Mouse (Mus musculus) lung, postnatal 0 days (tissue): Measurements from ENCODE around the gene Nos1. TPM values are rescaled to one million over a fixed set of nuclear protein-coding genes. Genes with fewer than 3 reads are reported as not detected.

ENCODE experiments used
- ATAC-seq: fragments of 200-750 bp; cut with Nextera tagmentation; 2 replicates; pipeline ENCODE4 v1.8.0; 2017; ENCODE audit warnings: moderate library complexity
- DNase-seq: peaks from one replicate; pipeline ENCODE4 v3.0.0-alpha.2; 2016; ENCODE audit warnings: low spot score
- H3K27ac ChIP-seq: fragments of 300-500 bp; sonication (generic); 2 replicates; pipeline ENCODE4 v1.5.1; 2014; ENCODE audit warnings: antibody characterized with exemption, mild to moderate bottlenecking, low read length, mixed read lengths
- H3K27me3 ChIP-seq: fragments of 300-500 bp; sonication (generic); replicated peaks from 2 replicates; pipeline ENCODE4 v1.6.1; 2014; ENCODE audit warnings: low read length, mixed read lengths; ENCODE audit not compliant: insufficient read depth
- H3K36me3 ChIP-seq: fragments of 300-500 bp; sonication (generic); 2 replicates; pipeline ENCODE4 v1.6.1; 2014; ENCODE audit warnings: low read length, mixed read lengths; ENCODE audit not compliant: insufficient read depth
- H3K4me1 ChIP-seq: fragments of 300-500 bp; sonication (generic); 2 replicates; pipeline ENCODE4 v1.6.1; 2014; ENCODE audit warnings: antibody characterized with exemption, low read depth, low read length, mixed read lengths; ENCODE audit not compliant: insufficient read depth
- H3K4me2 ChIP-seq: fragments of 300-500 bp; sonication (generic); replicated peaks from 2 replicates; pipeline ENCODE4 v1.6.1; 2014; ENCODE audit warnings: low read depth, mild to moderate bottlenecking, low read length, moderate library complexity, mixed read lengths
- H3K4me3 ChIP-seq: fragments of 300-500 bp; sonication (generic); 2 replicates; pipeline ENCODE4 v1.5.1; 2014; ENCODE audit warnings: low read depth, low read length
- H3K9ac ChIP-seq: fragments of 300-500 bp; sonication (generic); replicated peaks from 2 replicates; pipeline ENCODE4 v1.6.1; 2014; ENCODE audit warnings: low read depth, mild to moderate bottlenecking
- H3K9me3 ChIP-seq: fragments of 300-500 bp; sonication (generic); 2 replicates; pipeline ENCODE4 v1.6.1; 2016; ENCODE audit warnings: low read length, mixed read lengths
- CTCF ChIP-seq: IDR thresholded peaks from 2 replicates; pipeline ENCODE4 v1.5.1; 2016; ENCODE audit warnings: antibody characterized with exemption, mild to moderate bottlenecking
- EP300 ChIP-seq: IDR thresholded peaks from 2 replicates; pipeline ENCODE4 v1.6.1; 2016; ENCODE audit warnings: antibody characterized with exemption, mild to moderate bottlenecking, control low read depth
- WGBS: fragments of 180-500 bp; shearing (Covaris S2); extraction: QIAGEN DNeasy Blood & Tissue Kit; methylation state at CpG from one replicate; pipeline ENCODE4 v1.1.7; 2014; 5-methylcytosine and 5-hydroxymethylcytosine counted together
- polyA plus RNA-seq: library from polyadenylated mRNA; unstranded; fragments of >200 nt; fragmentation: Nextera tagmentation; extraction: Ambion mirVana; gene quantifications from 2 replicates; pipeline ENCODE4 v1.2.1, GENCODE M21; 2015

Nos1 gene
- polyA plus RNA-seq, 1 experiment from 2014 or later: 0.05 TPM

DNA sequence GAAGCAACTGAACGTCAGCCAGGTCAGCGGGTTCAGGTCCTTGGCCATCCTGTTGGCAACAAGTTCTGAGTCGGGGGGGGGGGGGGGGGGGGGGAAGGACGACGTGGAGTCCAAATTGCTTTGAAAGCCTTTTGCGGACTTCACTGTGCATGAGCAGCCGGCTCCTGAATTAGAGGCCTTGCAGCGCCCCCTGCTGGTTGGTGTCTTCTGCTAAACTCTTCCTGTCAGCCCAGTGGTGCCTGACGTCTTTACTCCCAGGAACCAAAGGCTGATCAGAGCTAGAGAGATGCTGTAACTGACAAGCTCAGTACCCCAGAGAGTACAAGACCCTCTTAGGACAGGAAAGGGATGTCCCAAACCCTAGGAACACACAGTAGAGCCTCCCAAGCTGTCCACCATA lies 152.0 kb downstream of the Nos1 start:
- DNase-seq (peak; percentile 85), ATAC-seq (peak; percentile 48; the same call in 1 of the 2 replicates)
- 1% methylated on average over 6 of the region's 9 CpGs for whole genome bisulfite sequencing
- Histone ChIP-seq H3K4me1 (no peaks in the 10 kb centered on the region), H3K4me3 (no peak overlapping the region), H3K36me3 (no peaks in the 10 kb centered on the region), H3K9ac (no peak overlapping the region), H3K4me2 (no peak overlapping the region), H3K9me3 (no peaks in the 10 kb centered on the region), H3K27ac (no peak overlapping the region), H3K27me3 (0 out of 2 replicates have a peak, but pooled peaks cover 5% of the 10 kb centered on the region)
- TF ChIP-seq CTCF (peak; percentile 84), EP300 (no peak)

DNA sequence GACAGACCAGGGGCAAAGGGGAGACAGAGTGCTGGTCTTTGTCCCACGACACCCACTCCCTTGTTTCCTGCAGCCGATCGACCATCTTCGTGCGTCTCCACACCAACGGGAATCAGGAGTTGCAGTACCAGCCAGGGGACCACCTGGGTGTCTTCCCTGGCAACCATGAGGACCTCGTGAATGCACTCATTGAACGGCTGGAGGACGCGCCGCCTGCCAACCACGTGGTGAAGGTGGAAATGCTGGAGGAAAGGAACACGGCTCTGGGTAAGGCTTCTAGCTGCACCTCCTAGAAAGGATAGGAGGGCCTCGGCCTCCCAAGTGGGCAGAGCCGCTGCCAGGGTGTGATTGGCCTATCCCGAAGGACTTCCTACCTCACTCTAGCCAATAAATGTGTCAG lies 155.5 kb downstream of the Nos1 start:
- TF ChIP-seq CTCF (no peak), EP300 (no peak)
- no peak overlapping the region for H3K4me3 ChIP-seq
- no peak overlapping the region for H3K27ac ChIP-seq
- no peaks in the 10 kb centered on the region for H3K4me1 ChIP-seq
- no peaks in the 10 kb centered on the region for H3K36me3 ChIP-seq
- DNase-seq: no peak
- H3K9me3 ChIP-seq: no peaks in the 10 kb centered on the region
- 63% methylated on average over 16 of the region's 16 CpGs for WGBS
- ATAC-seq: no peak
- H3K27me3 ChIP-seq: 0 out of 2 replicates have a peak, but pooled peaks cover 5% of the 10 kb centered on the region
- no peak overlapping the region for H3K9ac ChIP-seq
- H3K4me2 ChIP-seq: no peak overlapping the region

DNA sequence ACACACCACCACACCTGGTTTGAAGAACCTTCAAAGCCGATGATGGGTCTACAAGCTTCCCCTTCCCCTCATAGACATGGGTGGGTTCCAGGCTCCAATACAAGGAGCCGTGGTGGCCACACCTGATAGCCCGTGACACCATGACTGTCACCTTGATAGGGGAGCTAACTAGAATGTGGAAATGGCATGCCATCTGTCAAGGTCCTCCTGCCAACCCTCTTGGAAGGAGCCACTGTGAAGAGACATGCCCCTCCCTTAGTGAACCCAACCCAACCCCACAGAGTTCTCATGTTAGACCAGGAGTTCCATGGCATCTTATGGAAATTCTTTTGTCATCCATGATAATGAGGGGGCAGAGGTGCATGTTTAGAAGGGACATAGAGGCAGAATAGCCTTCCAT lies 156.4 kb downstream of the Nos1 start:
- no peak for ATAC-seq
- no peak for DNase-seq
- H3K4me2 ChIP-seq: no peak overlapping the region
- no peak overlapping the region for H3K4me3 ChIP-seq
- H3K36me3 ChIP-seq: no peaks in the 10 kb centered on the region
- H3K9ac ChIP-seq: no peak overlapping the region
- TF ChIP-seq EP300 (no peak), CTCF (no peak)
- no peaks in the 10 kb centered on the region for H3K9me3 ChIP-seq
- no peak overlapping the region for H3K27ac ChIP-seq
- 79% methylated on average over 3 of the region's 3 CpGs for WGBS
- no peaks in the 10 kb centered on the region for H3K4me1 ChIP-seq
- 0 out of 2 replicates have a peak, but pooled peaks cover 5% of the 10 kb centered on the region for H3K27me3 ChIP-seq

DNA sequence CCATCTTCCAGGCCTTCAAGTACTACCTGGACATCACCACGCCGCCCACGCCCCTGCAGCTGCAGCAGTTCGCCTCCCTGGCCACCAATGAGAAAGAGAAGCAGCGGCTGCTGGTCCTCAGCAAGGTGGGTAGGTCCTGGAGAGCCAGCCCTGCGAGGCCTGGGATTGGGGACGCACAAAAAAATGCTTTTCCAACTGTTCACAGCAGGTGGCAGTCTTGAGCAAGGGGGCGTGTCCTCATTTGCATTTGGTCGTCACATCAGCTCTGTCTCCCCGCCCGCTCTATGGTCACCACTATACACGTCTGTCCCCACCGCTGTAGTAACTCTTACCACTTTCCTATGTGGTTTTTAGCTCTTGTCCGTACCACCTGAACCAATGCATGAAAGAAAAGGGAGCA lies 157.3 kb downstream of the Nos1 start:
- Histone ChIP-seq H3K4me1 (no peaks in the 10 kb centered on the region), H3K9ac (no peak overlapping the region), H3K27me3 (0 out of 2 replicates have a peak, but pooled peaks cover 5% of the 10 kb centered on the region), H3K4me2 (peak overlapping the region; percentile 42), H3K4me3 (no peak overlapping the region), H3K27ac (no peak overlapping the region), H3K36me3 (no peaks in the 10 kb centered on the region), H3K9me3 (no peaks in the 10 kb centered on the region)
- TF ChIP-seq EP300 (no peak), CTCF (peak; percentile 91)
- ATAC-seq (peak; percentile 72), DNase-seq (peak; percentile 77)
- 12% methylated on average over 14 of the region's 14 CpGs for WGBS

DNA sequence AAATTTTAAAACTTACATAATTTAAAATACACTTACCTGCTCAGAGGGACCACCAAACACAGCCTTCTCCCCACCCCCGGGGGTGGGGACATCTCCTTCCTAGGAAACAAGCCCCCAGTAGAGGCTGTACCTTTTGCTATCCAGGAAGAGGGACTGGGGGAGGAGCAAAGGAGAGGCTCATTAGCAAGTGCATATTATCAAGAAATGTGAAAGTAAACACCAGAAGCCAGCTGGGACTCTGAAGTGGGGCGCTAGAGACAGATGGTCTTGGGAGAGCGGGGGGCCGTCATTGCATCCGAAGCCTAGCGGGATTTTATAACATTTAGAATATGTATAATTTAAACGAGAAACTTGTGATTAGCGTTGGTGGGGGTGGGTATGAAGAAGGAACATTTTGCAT lies 158.6 kb downstream of the Nos1 start:
- no peaks in the 10 kb centered on the region for H3K4me1 ChIP-seq
- H3K36me3 ChIP-seq: no peaks in the 10 kb centered on the region
- H3K4me3 ChIP-seq: no peak overlapping the region
- WGBS: 55% methylated on average over 8 of the region's 8 CpGs
- H3K27ac ChIP-seq: no peak overlapping the region
- H3K27me3 ChIP-seq: 0 out of 2 replicates have a peak, but pooled peaks cover 5% of the 10 kb centered on the region
- H3K4me2 ChIP-seq: no peak overlapping the region
- no peak overlapping the region for H3K9ac ChIP-seq
- H3K9me3 ChIP-seq: no peaks in the 10 kb centered on the region
- TF ChIP-seq EP300: no peak
- TF ChIP-seq CTCF: no peak
- no peak for DNase-seq
- ATAC-seq: no peak

DNA sequence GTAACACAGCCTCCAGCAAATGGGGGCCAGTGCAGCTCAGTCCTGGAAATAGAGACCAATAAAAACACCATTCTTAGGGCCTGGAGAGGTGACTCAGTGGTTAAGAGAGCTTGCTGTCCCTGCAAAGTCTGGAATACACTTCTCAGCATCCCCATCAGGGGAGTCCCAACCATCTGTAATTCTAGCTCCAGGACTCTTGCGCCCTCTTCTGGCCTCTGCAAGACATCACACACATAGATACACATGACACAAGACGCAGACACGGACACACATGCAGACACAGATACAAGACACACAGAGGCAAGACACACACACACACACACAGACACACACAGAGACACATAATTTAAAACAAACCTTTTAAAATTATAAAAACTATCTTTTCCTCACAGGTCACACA lies 160.7 kb downstream of the Nos1 start:
- WGBS: 77% methylated on average over 3 of the region's 3 CpGs
- no peaks in the 10 kb centered on the region for H3K36me3 ChIP-seq
- H3K9me3 ChIP-seq: no peaks in the 10 kb centered on the region
- no peak for DNase-seq
- H3K4me3 ChIP-seq: no peak overlapping the region
- no peak overlapping the region for H3K27ac ChIP-seq
- no peak overlapping the region for H3K9ac ChIP-seq
- no peak for ATAC-seq
- H3K27me3 ChIP-seq: 0 out of 2 replicates have a peak, but pooled peaks cover 5% of the 10 kb centered on the region
- no peak overlapping the region for H3K4me2 ChIP-seq
- TF ChIP-seq CTCF: peak; percentile 33
- TF ChIP-seq EP300: no peak
- H3K4me1 ChIP-seq: no peaks in the 10 kb centered on the region

DNA sequence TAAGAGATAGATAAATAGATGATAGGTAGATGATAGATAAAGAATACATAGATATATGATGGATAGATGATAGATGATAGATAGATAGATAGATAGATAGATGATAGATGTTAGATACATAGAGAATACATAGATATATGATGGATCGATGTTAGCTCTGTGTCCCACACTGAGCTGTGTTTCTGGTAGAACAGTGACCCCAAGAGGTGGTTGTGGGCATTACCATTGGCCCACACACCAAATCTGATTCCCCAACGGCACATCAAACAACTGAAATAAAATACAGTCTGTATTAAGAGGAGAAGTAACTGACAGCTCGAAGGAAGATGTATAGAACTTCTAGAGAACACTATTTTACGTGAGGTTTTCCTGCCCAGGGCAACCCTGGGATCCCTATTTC lies 165.8 kb downstream of the Nos1 start:
- no peaks in the 10 kb centered on the region for H3K9me3 ChIP-seq
- peak; percentile 22 for DNase-seq
- H3K9ac ChIP-seq: no peak overlapping the region
- H3K27ac ChIP-seq: no peak overlapping the region
- H3K4me2 ChIP-seq: no peak overlapping the region
- ATAC-seq: no peak
- H3K4me3 ChIP-seq: no peak overlapping the region
- H3K4me1 ChIP-seq: no peaks in the 10 kb centered on the region
- 21% methylated on average over 4 of the region's 4 CpGs for WGBS
- TF ChIP-seq EP300: no peak
- peak; percentile 85 for TF ChIP-seq CTCF
- no peaks in the 10 kb centered on the region for H3K27me3 ChIP-seq
- no peaks in the 10 kb centered on the region for H3K36me3 ChIP-seq
